Mouse (Mus musculus) naive thymus-derived CD4-positive, alpha-beta T cell, adult 2 months (primary cell): ENCODE data around the gene Amotl1.
"Not testable (repeated sequence)": the region's sequence is repeated elsewhere in the genome, so short reads cannot be mapped to it uniquely, and the experiment has no call there.

Experiments used
- DNase-seq: peaks from one replicate; pipeline ENCODE4 v3.0.0-alpha.2; 2011; ENCODE audit warnings: low read depth

Amotl1 gene

GRCm38 (mm10) chr9:14604363-14604762, 40.5 kb downstream of the Amotl1 start:
- no peak for DNase-seq

- DNase-seq: no peak
These were observed 41.4 kb downstream of the Amotl1 start for GRCm38 (mm10) chr9:14603475-14603874.

GRCm38 (mm10) chr9:14599799-14600198, 45.1 kb downstream of the Amotl1 start:
- DNase-seq: no peak

- no peak for DNase-seq
These were observed 46.7 kb downstream of the Amotl1 start for GRCm38 (mm10) chr9:14598157-14598556.

GRCm38 (mm10) chr9:14597429-14597828, 47.4 kb downstream of the Amotl1 start:
- no peak for DNase-seq

- no peak for DNase-seq
These were observed 48.0 kb downstream of the Amotl1 start for GRCm38 (mm10) chr9:14596858-14597257.

- no peak for DNase-seq
These were observed 48.4 kb downstream of the Amotl1 start for GRCm38 (mm10) chr9:14596427-14596826.

- no peak for DNase-seq
These were observed 49.0 kb downstream of the Amotl1 start for GRCm38 (mm10) chr9:14595893-14596292.

- DNase-seq: no peak
These were observed 51.0 kb downstream of the Amotl1 start for GRCm38 (mm10) chr9:14593880-14594279.

GRCm38 (mm10) chr9:14590666-14591065, 54.2 kb downstream of the Amotl1 start:
- no peak for DNase-seq

GRCm38 (mm10) chr9:14588690-14589089, 56.2 kb downstream of the Amotl1 start:
- no peak for DNase-seq

- DNase-seq: no peak
These were observed 59.2 kb downstream of the Amotl1 start for GRCm38 (mm10) chr9:14585702-14586101.

GRCm38 (mm10) chr9:14578960-14579359, 65.9 kb downstream of the Amotl1 start:
- no peak for DNase-seq

GRCm38 (mm10) chr9:14576359-14576758, 68.5 kb downstream of the Amotl1 start:
- not testable (repeated sequence) for DNase-seq

- DNase-seq: no peak
These were observed 70.0 kb downstream of the Amotl1 start for GRCm38 (mm10) chr9:14574760-14575399.

- DNase-seq: no peak
These were observed 75.5 kb downstream of the Amotl1 start for GRCm38 (mm10) chr9:14569175-14569975.

- peak; percentile 17 for DNase-seq
These were observed 76.4 kb downstream of the Amotl1 start for GRCm38 (mm10) chr9:14568487-14568886.

GRCm38 (mm10) chr9:14564486-14564885, 80.4 kb downstream of the Amotl1 start:
- no peak for DNase-seq

GRCm38 (mm10) chr9:14563351-14563750, 81.5 kb downstream of the Amotl1 start:
- no peak for DNase-seq

- DNase-seq: no peak
These were observed 84.3 kb downstream of the Amotl1 start for GRCm38 (mm10) chr9:14560545-14560944.

GRCm38 (mm10) chr9:14559996-14560395, 84.9 kb downstream of the Amotl1 start:
- DNase-seq: no peak

- DNase-seq: no peak
These were observed 85.4 kb downstream of the Amotl1 start for GRCm38 (mm10) chr9:14559430-14559829.

GRCm38 (mm10) chr9:14558332-14558731, 86.5 kb downstream of the Amotl1 start:
- no peak for DNase-seq

- peak; percentile 5 for DNase-seq
These were observed 96.5 kb downstream of the Amotl1 start for GRCm38 (mm10) chr9:14548366-14548761.
